Mouse (Mus musculus) embryo, embryonic 11.5 days (tissue): Measurements from ENCODE around the gene Gm8265.
"Not testable (repeated sequence)": the region's sequence is repeated elsewhere in the genome, so short reads cannot be mapped to it uniquely, and the experiment has no call there.

Experiments
- DNase-seq: peaks from one replicate; pipeline ENCODE4 v3.0.0-alpha.2; 2012; ENCODE audit warnings: low read depth, low spot score

Gm8265 gene

DNA sequence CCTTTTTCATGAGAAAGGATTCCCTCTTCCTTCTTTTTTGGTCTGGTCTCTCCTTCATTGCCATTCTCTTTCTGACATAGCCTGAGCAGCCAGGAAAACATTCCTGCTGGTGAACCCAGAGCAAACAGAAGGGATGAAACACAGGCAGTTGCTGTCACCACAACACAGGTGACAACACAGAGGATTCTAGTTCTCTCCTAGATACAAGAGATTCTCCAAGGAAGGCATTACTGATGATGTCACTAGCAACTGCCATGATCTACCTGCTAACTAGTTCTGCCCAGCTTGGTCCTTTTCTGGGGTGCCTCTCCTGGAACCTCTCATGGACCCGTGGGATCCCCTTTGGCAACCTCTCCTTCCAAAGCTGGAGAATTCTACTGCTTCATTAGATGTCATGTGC, at the start of gene Gm8265:
Gene Gm8265, minus strand, starts transcription at position 101 of the 400 bp plus-strand sequence.
- not testable (repeated sequence) for DNase-seq
